Mouse (Mus musculus) E14TG2a.4 (cell line): ENCODE measurements around the gene Tmem132a.

Experiments
- CTCF ChIP-seq: conservative IDR thresholded peaks from 2 replicates; pipeline ENCODE4 v1.5.1; 2014; ENCODE audit warnings: low read length
- NANOG ChIP-seq: IDR thresholded peaks from 2 replicates; pipeline ENCODE4 v1.6.1; 2014; ENCODE audit warnings: borderline replicate concordance, low read length, mixed read lengths
- POU5F1 ChIP-seq: IDR thresholded peaks from 2 replicates; pipeline ENCODE4 v1.6.1; 2014; ENCODE audit warnings: low read length, borderline replicate concordance

- no peak for TF ChIP-seq CTCF
- no peak for TF ChIP-seq POU5F1
- no peak for TF ChIP-seq NANOG
These were observed 13.2 kb downstream of the Tmem132a start for GRCm38 (mm10) chr19:10856520-10856919.
